Mouse (Mus musculus) myocyte (in vitro differentiated cells): ENCODE data around the gene Sdsl.

Source experiments
- CEBPB ChIP-seq: IDR thresholded peaks from 2 replicates; pipeline ENCODE4 v1.6.1; 2011; ENCODE audit warnings: mild to moderate bottlenecking, moderate library complexity; ENCODE audit not compliant: poor library complexity, insufficient read depth, severe bottlenecking
- E2F4 ChIP-seq: IDR thresholded peaks from one replicate; pipeline ENCODE4 v1.6.1; 2011; ENCODE audit warnings: mild to moderate bottlenecking, control low read depth, moderate library complexity; ENCODE audit not compliant: insufficient read depth
- MAX ChIP-seq: IDR thresholded peaks from one replicate; pipeline ENCODE4 v1.6.1; 2011; ENCODE audit warnings: low read depth, mild to moderate bottlenecking, control low read depth
- MYOD1 ChIP-seq, 3 experiments: IDR thresholded peaks; one replicate each; pipeline ENCODE4 v1.6.1; 2011; ENCODE audit warnings: control low read depth in 2 of 3, low read depth in 2 of 3, mild to moderate bottlenecking in 2 of 3, moderate library complexity in 1 of 3; ENCODE audit not compliant: insufficient read length in 2 of 3, control insufficient read depth in 1 of 3
- MYOG ChIP-seq, 3 experiments: IDR thresholded peaks; one replicate each; pipeline ENCODE4 v1.6.1; 2011; ENCODE audit warnings: control low read depth in 2 of 3, low read depth in 2 of 3, mild to moderate bottlenecking in 2 of 3; ENCODE audit not compliant: insufficient read length in 2 of 3, control insufficient read depth in 1 of 3, insufficient read depth in 1 of 3
- POLR2A ChIP-seq: IDR thresholded peaks from one replicate; pipeline ENCODE4 v1.6.1; 2011; ENCODE audit warnings: low read depth, mild to moderate bottlenecking, control low read depth, moderate library complexity; ENCODE audit not compliant: insufficient read length
- POLR2AphosphoS2 ChIP-seq: IDR thresholded peaks from one replicate; pipeline ENCODE4 v1.6.1; 2011; ENCODE audit warnings: low read depth, control low read depth; ENCODE audit not compliant: insufficient read length
- SRF ChIP-seq: IDR thresholded peaks from one replicate; pipeline ENCODE4 v1.6.1; 2011; ENCODE audit warnings: low read depth; ENCODE audit not compliant: control insufficient read depth, insufficient read length
- TCF12 ChIP-seq: IDR thresholded peaks from one replicate; pipeline ENCODE4 v1.6.1; 2011; ENCODE audit warnings: mild to moderate bottlenecking, control low read depth; ENCODE audit not compliant: poor library complexity, insufficient read depth, severe bottlenecking
- TCF3 ChIP-seq: IDR thresholded peaks from one replicate; pipeline ENCODE4 v1.6.1; 2011; ENCODE audit warnings: low read depth, control low read depth; ENCODE audit not compliant: insufficient read length
- USF1 ChIP-seq: IDR thresholded peaks from one replicate; pipeline ENCODE4 v1.6.1; 2011; ENCODE audit warnings: low read depth, mild to moderate bottlenecking, control low read depth, moderate library complexity

DNA sequence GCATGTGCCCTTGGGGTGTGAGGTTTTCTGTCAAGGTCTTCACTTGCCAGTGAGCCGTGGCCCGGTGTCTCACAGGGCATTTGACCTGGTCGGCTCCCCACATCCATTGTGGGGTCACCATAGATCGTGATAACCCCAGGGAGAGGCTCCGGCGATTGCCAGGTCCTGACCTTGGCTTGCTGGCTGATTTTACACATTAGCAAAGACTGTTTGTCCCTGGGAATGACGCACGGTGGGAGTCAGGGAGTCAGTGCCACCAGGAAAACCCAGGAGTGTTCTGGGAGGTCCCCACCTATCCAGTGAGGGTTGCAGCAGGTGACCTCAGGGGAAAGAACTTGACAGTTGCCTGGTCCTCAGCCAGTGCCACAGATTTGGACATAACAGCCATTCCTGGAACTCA, at the start of gene Sdsl:
- TF ChIP-seq CEBPB (no peak), TCF12 (no peak), POLR2AphosphoS2 (no peak), POLR2A (no peak), MAX (no peak), USF1 (no peak), MYOD1 (IDR thresholded peaks at IDR 0.05; ENCODE audit: control insufficient read depth in 1 of 3, insufficient read length in 2 of 3, low read depth in 2 of 3) (no peak), E2F4 (no peak), MYOG (IDR thresholded peaks at IDR 0.05; ENCODE audit: control insufficient read depth in 1 of 3, insufficient read depth in 1 of 3, insufficient read length in 2 of 3, low read depth in 2 of 3) (no peak), SRF (no peak), TCF3 (no peak)
